Mouse (Mus musculus) ovary, postnatal 14 days (tissue): ENCODE data around the gene Wwtr1.

Experiments
- DNase-seq: peaks from one replicate; pipeline ENCODE4 v3.0.0; 2022; ENCODE audit warnings: low spot score

Gene Wwtr1

DNA sequence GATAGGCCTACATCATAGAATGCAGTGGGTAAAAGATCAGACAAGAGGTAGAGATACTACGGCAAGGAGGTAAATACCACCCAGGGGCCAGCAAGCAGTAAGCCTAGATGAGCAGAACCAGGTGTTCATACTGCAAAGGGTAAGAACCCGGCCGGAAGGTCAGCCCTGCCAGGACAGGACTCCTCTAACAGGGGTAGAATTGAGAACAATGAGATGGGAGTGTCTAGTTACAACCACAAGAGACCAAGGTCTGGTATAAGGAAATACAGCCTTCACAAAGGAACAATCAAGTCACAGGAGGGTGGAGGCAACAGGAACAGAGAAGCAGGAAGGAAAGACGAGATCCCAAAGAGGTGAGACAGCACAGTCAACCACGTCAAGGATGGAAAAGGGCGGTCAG is 16.9 kb downstream of the Wwtr1 start:
- DNase-seq: no peak

DNA sequence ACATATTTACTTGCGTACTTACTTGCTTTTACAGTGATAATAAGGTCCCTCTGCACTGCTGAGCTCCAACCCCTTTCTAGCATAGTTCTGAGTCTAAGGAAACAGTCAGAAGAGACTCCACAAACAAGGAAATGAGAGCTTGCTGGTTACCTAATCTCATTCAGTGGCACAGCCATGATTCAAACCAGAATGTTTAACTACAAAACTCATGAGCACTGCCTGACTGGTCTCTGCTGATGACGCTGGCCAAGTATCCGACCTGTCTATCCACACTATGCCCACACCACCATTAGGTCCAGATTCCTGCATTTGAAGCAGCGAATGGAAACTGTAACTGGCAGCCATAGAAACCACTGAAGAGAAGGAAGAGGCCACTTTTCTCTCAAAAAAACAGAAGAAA is 18.3 kb downstream of the Wwtr1 start:
- DNase-seq: no peak

DNA sequence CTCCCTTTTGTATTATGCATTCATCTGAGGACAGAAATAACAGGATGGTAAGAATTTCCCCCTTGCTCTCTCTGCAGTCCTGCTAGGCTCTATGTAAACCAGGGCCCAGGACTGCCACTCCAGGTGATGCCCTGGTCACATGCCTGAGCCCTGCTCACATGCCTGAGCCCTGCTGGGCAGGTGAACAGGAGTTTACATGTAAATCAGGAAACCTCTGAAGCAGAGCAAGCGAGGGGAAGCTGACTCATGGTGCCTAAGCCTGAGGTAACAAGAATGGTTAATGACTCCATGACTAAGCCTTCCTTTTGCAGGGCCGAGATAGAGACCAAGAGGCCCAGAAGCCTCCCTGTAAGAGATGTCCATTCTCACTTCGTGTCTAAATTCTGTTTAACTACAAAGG is 20.1 kb downstream of the Wwtr1 start:
- no peak for DNase-seq

DNA sequence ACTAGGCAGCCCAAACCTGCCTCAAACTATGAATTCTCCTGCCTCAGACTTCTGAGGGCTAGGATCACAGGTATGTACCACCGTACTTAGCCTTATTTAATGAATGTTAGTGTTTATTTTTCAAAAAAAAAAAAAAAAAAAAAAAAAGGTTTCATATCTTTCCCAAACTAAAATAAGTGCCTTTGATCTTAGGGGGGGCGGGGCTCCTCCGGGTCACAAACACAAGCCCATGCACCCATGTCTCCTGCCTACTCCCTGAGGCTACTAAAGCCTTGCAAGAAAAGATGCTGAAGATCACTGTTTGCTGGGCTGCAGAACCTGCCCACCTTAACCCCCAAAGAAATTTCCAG is 20.8 kb downstream of the Wwtr1 start:
- no peak for DNase-seq

DNA sequence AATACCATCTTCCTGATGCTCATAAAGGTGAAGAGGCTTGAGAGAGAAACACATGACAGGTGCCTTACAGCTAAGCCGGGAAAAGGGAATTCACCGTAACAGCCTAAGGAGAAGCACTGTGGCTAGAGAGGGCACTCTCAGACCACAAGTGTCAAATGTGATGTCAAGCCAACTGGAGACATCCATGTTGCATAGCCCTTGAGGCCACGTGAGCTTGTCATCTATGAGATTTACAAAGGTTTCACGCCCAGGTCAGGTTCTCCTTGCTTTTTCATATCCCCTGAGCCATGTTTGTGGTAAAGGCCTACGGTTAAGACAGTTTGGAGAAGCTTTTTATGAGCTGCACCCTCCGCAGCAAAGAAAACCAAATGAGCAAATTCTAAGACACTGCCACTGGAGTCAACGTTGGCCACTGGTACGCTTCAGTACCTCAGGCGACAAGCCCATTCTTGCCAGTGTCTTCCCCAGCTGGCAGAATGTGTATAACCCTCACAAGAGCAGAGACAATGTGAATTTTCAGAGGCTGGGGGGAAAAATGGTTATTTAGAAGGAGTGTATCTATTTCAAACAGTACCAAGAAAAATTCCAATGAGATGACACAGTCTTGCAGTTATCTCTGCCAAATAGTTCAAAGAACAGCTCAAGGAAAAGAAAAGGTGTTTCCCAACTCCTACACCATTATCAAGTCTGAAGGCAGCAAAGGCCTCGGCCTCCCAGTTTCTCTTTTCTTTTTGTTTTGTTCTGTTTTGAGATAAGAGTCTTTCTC is 21.4 kb downstream of the Wwtr1 start:
- no peak for DNase-seq

DNA sequence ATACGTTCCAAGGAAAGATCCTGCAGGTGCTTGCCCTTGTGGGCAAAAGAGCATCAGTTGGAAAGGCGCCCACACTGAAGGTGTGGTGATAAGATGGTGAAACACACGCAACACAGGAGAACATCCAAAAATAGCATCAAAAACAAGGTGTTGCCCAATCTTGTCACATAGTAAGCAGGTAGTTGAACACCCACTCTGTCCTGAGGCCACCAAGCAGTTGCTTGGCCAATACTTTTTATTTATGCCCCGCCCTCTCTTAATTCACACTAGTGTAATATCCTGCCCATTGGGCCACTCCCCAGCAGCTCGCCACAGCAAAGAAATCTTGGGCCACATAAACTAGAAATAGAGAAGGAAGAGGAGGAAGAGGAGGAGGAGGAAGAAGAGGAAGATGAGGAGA is 22.6 kb downstream of the Wwtr1 start:
- no peak for DNase-seq

DNA sequence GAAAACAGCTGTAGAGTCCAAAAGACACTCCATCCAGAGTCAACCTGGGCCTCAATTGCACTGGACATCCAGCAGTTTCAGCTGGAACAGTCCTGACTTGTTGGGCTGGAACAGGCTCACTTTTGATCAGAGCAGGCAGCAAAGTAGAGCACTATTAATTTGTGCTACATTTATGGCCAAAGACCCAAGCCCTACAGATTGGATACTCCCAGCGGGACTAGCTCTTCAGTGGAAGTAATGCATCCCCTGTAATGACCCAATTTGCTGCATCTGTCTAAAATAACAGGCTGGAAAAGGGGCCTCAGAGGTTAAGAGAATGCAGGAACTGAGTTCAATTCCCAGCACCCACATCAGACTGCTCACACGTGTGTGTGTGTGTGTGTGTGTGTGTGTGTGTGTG is 24.5 kb downstream of the Wwtr1 start:
- no peak for DNase-seq

DNA sequence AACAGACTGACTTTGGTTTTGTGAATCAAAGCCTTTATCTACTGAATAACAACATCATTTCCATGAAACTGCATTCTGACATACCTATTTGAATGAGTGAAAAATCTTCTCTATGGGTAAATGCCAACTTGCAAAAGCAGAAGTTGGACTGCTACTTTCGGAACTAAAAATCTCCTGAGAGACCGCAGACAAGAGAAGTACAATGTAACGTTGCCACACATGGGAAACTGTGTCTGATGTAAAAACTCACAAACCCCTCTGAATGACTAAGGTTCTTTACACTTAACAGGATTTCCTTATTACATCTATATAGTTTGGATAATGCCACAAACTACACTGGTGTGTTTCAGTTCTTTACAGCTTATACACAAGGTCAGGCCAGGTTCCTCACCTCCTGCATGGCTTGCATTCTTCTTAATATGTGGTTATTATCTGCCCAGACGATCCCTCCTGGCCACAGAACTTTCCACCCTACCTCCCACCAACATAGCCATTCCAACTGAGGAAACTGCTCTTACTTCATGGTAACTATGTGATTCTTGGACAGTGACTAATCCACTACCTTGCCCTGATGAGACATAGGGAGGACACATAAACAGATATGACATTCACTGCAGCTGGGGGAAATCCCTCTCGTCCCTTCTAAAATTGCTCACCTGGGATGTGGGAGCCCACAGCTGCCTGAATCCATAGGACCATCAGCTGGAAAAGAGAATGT is 25.1 kb downstream of the Wwtr1 start:
- DNase-seq: no peak

DNA sequence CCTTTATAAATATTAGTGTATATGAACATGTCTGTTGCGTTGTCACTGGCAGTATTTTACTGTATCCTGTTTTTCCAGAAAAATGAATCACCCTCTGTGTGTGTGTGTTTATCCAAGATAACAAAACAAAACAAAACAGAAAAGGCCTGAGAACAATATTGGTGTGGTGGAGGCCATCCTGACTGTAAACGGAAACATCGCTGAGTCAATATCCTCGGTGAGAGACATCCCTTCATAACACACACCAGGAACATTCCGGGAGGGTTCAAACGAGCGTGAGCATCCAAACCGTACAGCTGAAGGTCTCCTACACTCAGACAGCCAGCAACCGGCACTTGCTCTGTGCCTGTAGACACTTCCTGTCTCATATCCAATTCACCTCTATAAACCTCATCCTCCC is 31.6 kb downstream of the Wwtr1 start:
- DNase-seq: no peak

DNA sequence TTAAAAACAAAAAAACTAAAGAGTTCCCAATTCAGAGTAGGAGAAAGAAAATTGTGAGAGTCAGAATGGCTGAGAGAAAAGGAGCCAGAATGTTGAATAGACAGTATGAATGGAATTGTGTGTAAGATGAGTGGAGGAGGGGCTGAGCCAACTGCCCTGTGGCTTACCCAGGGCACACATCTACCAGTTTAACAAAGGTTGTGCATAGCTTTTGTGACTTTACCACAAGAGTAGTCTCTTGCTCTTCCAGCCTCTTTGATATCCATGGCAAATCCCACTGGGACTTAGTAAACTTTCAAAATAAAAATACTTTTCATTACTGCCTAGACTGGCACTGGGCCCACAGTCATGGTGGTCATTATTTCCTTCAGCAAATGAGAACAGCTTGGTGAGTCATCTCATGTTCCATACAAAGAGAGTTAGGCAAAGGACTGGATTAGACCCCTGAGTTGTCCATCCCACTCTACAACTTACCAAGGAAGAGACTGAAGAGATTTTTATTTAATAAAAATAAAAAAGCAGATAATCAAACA is 32.8 kb downstream of the Wwtr1 start:
- DNase-seq: no peak

DNA sequence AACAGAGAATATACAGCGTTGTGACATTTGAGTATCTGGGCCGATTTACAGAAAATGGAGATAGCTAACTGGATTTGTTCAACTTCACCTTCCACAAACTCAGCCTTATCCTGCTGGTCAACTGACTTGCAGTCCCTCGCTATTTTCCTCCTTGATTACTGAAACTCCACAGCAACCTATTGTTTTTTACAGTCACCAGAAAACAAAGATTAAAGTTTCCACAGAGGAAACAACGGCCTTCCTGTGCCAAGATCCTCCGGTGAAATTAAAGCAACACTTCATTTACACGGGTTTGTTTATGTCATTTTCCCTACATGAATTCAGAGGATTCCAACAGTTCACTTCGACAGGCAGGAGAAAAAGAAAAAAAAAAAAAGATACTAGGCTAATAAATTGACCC is 34.5 kb downstream of the Wwtr1 start:
- DNase-seq: no peak

DNA sequence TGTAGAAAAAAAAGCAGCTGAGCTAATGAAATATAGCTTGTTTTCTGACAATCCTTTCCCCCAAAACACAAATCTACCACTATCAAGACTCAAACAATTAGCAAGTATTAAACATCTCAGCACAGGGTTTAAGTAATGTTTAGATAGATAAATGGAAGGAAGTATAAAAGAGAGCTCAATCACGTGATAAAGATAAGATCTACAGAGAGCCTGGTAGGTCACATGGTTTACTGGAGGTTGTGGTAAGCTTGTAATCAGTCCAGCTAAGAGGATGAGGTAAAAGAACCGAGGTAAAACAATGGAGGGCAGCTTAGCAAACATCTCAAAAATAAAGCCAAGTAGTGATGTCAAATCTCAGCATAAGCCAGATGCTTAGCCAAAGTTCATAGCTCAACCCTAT is 35.2 kb downstream of the Wwtr1 start:
- DNase-seq: no peak

DNA sequence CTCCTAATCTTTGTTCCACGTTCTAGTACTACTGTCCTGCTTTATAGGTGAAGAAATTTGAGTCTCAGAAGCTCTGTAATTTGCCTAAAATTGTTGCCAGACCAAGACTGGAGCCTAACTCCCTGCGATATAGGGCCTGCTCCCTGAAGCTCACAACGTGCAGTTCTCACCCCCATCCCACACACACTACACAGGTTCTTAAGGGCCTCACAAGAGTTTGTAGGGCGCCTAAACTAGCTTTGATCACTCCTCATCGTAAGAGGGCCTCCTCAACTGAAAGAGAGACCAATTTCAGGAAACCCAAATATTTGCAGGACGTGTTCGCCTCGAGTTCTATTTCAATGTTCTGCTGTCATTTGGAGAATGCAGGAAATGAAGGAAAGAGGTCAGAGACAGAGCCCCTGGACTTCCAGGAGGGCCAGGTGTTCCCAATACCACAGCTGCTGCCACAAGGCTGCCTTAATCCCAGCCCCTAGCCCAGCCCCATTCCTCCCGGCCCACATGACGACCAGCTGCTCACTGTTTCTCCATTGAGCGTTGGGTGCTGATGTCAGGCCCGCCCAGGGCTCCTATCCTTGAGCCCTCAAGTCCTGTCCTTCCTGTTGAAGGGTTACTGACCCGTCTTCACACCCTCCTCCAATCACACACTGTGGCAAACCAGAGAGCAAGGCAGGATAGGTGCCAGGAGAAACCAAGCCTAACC is 40.1 kb downstream of the Wwtr1 start:
- no peak for DNase-seq

DNA sequence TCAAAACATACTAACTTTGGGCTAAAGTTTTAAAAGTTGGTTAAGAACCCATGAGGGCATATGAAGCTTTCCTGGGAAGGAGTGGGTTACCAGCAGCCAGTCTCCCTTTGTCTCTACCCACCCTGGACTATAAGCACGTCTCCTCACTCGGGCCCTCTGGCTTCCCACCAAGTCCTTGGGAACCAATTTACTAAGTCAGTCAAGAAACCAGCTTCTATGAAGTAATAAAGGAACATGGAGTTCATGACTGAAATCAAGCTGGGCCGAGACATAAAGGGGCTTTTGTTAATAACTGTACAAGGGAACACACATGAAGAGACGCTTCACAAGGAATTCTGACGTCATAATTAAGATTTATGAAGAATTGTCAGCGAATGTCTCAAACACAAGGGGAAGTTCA is 41.3 kb downstream of the Wwtr1 start:
- DNase-seq: no peak

DNA sequence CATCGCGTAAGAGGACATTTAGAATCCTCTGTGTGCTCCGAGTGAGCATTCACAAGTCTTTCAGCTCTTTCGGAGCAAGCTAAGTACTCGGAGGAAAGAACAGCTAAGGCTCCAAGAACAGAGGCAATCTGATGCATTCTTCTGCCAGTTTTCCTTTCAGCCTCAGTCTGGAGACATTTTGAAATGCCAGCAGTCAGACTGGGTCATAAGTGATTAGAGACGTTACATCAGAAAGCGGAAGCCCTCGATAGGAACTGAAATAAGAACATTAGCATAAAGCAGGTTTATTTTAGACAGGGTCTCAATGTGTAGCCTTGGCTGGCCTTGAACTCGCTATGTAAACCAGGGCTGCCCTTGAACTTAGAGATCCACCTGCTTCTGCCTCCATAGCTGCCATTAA is 41.8 kb downstream of the Wwtr1 start:
- DNase-seq: no peak

DNA sequence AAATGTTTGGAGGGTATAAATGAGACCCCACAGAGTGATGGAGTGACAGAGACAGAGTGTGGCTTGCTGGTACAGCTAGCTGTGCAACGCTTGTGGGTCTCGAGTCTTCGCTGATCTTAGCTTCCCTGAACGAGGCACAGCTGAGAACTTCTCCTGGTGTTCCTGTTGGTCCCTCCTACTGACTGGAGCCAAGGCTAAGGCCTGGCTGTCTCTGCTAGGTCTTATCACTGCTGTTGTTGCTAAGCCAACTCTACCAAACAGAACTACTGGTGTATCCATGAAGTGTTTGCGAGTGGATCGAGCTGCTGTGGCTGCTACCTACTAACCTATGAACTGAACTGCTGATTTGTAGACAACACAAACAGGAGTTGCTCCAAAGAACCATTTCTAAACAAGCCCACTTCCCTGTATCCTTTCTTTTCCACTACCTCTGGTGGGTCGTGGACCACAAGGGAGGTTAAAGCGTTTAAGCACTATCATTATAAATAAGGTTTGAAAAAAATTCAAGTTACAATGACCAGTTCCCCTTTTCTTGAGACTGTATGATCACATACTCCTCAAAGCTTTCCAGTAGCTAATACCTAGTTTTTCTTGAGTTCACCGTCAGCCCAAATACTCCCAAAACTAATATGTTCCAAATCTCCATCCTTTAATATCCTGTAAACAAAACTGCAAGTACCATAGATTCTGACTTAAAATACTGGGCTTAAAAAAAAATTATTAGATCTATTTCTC is 42.6 kb downstream of the Wwtr1 start:
- DNase-seq: no peak

DNA sequence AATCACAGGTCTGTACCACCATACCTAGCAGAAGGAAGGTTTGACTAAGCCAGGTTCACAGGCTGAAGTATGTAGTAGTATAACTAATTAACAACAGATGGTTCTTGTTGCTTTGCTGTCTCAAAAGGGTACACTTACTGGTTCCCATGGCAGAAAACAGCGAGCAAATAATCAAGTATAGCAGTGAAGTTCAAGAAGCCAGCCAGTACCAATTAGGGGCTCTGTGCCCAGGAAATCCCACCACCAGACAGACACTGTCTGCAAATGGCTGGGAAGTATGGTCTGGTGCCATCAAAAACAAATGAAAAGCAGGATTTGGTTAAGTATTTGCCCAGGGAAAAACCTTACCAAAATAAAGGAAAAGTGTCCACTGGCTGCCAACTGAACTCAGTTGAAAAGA is 44.9 kb downstream of the Wwtr1 start:
- no peak for DNase-seq

DNA sequence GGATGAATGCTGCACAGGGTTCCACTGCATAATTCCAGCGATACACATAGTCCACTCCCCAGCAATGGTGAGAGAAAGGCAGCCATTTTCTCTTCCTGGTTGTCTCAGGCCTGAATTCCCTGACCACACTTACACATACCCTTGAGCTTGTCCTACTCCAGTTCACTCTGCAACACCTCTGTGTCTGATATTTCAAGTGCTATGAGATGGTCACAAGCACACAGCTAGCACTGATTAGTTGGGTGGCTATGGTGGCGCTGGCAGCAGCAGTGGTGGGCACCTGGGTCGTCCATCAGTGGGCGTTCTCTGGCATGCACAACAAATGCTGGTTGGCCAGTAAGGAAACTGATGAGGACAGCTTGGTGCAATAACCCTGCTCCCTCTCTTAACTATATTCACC is 45.5 kb downstream of the Wwtr1 start:
- no peak for DNase-seq

DNA sequence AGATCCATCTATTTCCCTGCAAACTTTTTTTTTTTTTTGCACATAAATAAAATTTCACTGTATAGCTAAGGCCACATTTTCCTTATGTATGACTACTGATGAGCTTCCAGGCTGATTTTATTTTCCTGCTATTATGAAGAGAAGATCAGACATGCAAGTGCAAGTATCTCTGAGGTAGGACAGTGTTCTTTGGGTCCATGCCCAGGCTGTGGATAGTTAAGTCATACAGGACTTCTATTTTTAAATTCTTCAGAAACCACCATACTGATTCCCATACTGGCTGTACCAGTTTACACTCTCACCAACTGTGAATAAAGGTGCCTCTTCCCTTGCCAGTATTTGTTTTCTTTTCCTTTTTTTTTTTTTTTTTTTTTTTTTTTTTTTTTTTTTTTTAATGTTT is 48.6 kb downstream of the Wwtr1 start:
- no peak for DNase-seq

DNA sequence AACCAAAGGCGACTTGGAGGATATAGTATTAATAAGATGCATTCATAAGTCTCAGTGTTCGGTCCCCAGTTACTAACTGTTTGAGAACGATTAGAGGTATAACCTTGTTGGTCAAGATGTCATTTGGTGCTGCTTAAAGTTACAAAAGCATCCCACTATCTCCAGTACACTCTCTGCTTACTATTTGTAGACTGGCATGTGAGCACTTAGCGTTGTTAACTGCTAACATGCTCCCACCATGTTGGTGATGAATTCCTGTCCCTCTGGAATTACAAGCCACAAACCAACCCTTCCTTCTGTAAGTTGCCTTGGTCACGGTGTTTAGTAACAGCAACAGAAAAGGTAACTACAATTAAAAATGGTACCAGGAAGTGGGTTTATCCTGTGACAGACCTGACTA is 52.6 kb downstream of the Wwtr1 start:
- DNase-seq: no peak

DNA sequence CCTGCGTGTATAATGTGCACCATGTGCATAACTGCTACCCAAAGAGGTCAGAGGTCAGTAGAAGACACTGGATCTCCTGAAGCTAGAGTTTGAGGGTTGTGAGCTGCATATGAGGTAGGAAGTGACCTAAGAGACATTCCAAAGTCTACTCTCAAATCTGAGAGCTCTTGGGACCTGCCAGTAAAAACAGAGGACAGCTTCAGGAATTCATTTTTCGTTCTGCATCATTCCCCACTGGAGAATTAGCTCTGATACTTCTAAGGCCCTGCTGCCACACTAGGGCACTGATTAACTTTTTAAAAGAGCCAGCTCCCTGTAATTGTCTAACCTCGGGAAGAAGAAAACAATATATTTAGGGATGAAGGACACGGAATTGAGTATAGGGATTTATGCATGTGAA is 53.8 kb downstream of the Wwtr1 start:
- no peak for DNase-seq

DNA sequence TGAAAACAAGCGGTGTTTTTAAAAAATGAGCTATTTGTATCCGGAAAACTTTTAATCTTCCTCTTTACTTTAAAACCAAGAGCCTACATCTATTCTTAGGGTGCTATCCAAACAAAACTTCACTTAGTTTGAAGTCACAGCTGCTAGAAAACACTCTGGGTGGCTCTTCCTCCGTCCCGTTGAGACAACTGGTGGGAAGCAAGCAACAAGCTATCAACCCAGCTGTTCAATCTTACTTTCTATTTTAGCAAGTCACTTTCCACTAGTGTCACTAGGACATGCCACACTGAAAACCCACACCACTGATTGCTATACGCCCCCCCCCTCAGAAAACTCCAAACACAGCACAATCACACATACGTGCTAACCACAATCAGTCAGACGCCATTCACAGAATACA is 55.7 kb downstream of the Wwtr1 start:
- no peak for DNase-seq

DNA sequence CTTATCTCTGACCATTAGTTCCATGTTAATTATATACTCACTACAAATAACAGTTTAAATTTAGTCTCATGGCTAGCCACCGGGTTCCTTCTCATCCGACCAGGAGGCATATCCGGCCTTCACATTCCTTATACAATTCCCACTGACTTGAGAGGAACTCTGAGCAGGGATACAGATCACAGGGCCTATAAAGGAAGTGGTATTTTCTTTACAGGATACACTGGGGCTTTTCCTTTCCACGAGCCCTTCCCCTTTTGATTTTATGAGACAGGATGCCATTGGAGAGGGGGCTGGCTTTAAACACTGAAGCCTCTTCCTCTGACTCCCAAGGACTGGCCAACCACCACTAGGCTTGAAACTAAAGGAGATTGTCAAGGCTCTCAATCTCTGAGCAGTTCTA is 59.6 kb downstream of the Wwtr1 start:
- DNase-seq: no peak
